Mouse (Mus musculus) C2C12 (cell line): Measurements from ENCODE around the gene Ano1. TPM values are rescaled to one million over a fixed set of nuclear protein-coding genes. Genes with fewer than 3 reads are reported as not detected.

ENCODE experiments used
- H3K27me3 ChIP-seq: one replicate; pipeline ENCODE4 v1.6.1; 2011; ENCODE audit not compliant: control insufficient read depth, insufficient read depth, insufficient read length
- H3K36me3 ChIP-seq: one replicate; pipeline ENCODE4 v1.6.1; 2011; ENCODE audit not compliant: control insufficient read depth, insufficient read depth
- H3K4me3 ChIP-seq: one replicate; pipeline ENCODE4 v1.5.1; 2011; ENCODE audit warnings: mild to moderate bottlenecking, control low read depth; ENCODE audit not compliant: poor library complexity, insufficient read depth, severe bottlenecking
- H3K79me2 ChIP-seq: one replicate; pipeline ENCODE4 v1.6.1; 2011; ENCODE audit not compliant: control insufficient read depth, insufficient read depth
- H3K79me3 ChIP-seq: one replicate; pipeline ENCODE4 v1.6.1; 2011; ENCODE audit warnings: low read depth, control low read depth
- H3ac ChIP-seq: one replicate; pipeline ENCODE3; 2011; ENCODE audit warnings: low read depth; ENCODE audit not compliant: control insufficient read depth, insufficient read length
- CEBPB ChIP-seq: IDR thresholded peaks from one replicate; pipeline ENCODE4 v1.6.1; 2011; ENCODE audit warnings: low read depth, mild to moderate bottlenecking, control low read depth, moderate library complexity
- CTCF ChIP-seq: IDR thresholded peaks from one replicate; pipeline ENCODE4 v1.5.1; 2011; ENCODE audit not compliant: control insufficient read depth, insufficient read depth, insufficient read length
- FOSL1 ChIP-seq: IDR thresholded peaks from one replicate; pipeline ENCODE4 v1.8.0; 2011; ENCODE audit warnings: mild to moderate bottlenecking, low read length; ENCODE audit not compliant: poor library complexity, insufficient read depth, severe bottlenecking
- MAX ChIP-seq: IDR thresholded peaks from one replicate; pipeline ENCODE4 v1.6.1; 2011; ENCODE audit warnings: mild to moderate bottlenecking, control low read depth
- MYOD1 ChIP-seq: IDR thresholded peaks from one replicate; pipeline ENCODE4 v1.6.1; 2011; ENCODE audit warnings: low read depth; ENCODE audit not compliant: control insufficient read depth, insufficient read length
- MYOG ChIP-seq: IDR thresholded peaks from one replicate; pipeline ENCODE4 v1.6.1; 2011; ENCODE audit not compliant: control insufficient read depth, insufficient read length; ENCODE audit errors: extremely low read depth
- USF1 ChIP-seq: IDR thresholded peaks from one replicate; pipeline ENCODE4 v1.6.1; 2011; ENCODE audit warnings: low read depth, mild to moderate bottlenecking, control low read depth, moderate library complexity
- polyA plus RNA-seq: library from polyadenylated mRNA; unstranded; fragments of >200 nt; fragmentation: generic; extraction: Trizol; gene quantifications from one replicate; pipeline ENCODE4 v1.2.1, GENCODE M21; 2012; ENCODE audit warnings: missing spikeins

Gene Ano1
- polyA plus RNA-seq, 1 experiment, result 2.7 TPM

DNA sequence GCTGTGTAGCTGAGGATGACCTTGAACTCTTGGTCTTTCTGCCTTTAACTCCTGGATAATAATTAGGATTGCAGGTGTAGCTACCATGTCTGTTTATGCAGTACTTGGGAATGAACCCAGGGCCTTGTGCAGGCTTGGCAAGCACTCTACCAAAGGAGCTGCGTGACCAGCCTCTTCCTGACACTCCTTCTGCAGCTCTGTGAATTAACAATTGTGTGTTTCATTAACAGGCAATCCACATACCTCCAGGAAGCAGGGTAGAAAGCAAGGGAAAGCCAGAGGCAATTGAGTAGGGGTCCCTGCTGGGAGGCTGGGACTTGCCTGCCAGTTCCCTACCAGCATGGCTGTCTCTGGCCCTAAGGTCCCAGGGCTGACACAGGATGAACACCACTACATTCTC, 111.0 kb downstream of the Ano1 start:
- no peak for TF ChIP-seq MYOD1
- TF ChIP-seq CEBPB, result no peak
- TF ChIP-seq MAX, result no peak
- TF ChIP-seq CTCF, result no peak
- TF ChIP-seq MYOG, result no peak
- TF ChIP-seq FOSL1, result no peak
- Histone ChIP-seq H3K36me3 (no peaks in the 10 kb centered on the region), H3K4me3 (no peak overlapping the region), H3K27me3 (no peaks in the 10 kb centered on the region), H3K79me2 (no peaks in the 10 kb centered on the region), H3K79me3 (no peaks in the 10 kb centered on the region), H3ac (no peak overlapping the region)

DNA sequence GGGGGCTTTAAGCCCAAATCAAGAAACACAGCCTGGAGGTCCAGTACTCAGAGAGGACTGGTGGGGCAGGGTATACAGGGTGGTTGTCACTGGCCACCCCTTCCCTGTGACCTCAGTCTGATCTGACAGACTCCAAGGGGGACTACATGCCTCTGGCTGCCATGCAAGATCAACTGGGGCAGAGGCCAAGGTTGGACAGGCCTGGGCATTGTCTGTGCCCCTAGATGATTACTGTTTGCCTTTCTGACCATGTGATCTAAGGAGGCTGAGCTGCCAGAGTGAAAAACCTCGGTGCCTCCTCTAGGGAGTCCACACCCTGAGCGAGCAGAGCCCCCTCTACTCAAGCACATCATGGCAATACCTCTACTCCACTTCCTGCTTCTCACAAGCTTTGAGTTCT, 115.8 kb downstream of the Ano1 start:
- Histone ChIP-seq H3K27me3 (no peaks in the 10 kb centered on the region), H3ac (no peak overlapping the region), H3K79me2 (no peaks in the 10 kb centered on the region), H3K79me3 (no peaks in the 10 kb centered on the region), H3K4me3 (no peak overlapping the region), H3K36me3 (no peaks in the 10 kb centered on the region)
- TF ChIP-seq FOSL1 (no peak), MYOD1 (no peak), USF1 (no peak), MAX (no peak), CTCF (no peak), CEBPB (no peak), MYOG (no peak)

DNA sequence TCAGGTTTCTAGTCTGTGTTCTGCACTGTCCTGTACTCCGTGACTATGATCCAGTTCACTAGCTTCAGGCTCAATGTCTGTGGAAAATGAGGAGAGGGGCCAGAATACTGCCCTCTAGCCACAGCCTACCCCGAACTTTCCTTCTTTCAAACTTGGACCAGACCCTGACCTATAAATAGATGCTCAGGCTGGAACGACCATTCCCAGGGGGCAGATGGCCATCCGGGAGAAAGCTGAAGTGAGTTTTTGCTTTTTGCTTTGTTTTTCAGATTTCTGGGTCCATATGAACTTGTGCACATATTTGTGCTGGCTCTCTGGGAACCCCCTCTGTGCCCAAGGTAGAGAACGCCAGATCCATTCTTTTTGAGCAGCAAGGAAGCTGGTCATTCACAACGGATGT, 116.9 kb downstream of the Ano1 start:
- TF ChIP-seq CEBPB, result no peak
- H3ac ChIP-seq, result no peak overlapping the region
- no peak overlapping the region for H3K4me3 ChIP-seq
- no peaks in the 10 kb centered on the region for H3K79me2 ChIP-seq
- H3K27me3 ChIP-seq, result no peaks in the 10 kb centered on the region
- no peaks in the 10 kb centered on the region for H3K36me3 ChIP-seq
- no peaks in the 10 kb centered on the region for H3K79me3 ChIP-seq

DNA sequence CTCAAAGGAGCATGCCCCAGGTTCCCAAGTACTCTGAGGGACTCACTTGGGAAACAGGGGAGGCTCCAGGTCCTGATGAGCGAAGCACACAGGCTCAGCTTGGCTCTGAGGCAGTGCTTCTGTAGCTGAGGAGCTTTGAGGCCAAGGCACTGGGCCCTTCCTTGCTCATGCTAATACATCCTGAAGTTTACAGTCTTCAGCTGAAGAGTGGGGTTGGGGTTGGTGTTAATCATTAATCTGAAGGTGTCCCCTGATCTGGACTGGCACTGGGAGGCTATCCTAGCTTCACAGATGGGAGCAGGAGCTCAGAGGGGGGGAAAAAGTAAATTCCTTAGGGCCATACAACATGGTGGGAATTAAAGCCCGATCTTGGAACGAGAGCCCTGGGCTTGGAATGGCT, 117.3 kb downstream of the Ano1 start:
- Histone ChIP-seq H3K27me3 (no peaks in the 10 kb centered on the region), H3K36me3 (no peaks in the 10 kb centered on the region), H3K79me2 (no peaks in the 10 kb centered on the region), H3K79me3 (no peaks in the 10 kb centered on the region), H3ac (no peak overlapping the region), H3K4me3 (no peak overlapping the region)
- TF ChIP-seq MAX, result no peak
- no peak for TF ChIP-seq MYOG
- no peak for TF ChIP-seq CEBPB
- no peak for TF ChIP-seq FOSL1
- TF ChIP-seq CTCF, result no peak
- no peak for TF ChIP-seq MYOD1
- TF ChIP-seq USF1, result no peak

DNA sequence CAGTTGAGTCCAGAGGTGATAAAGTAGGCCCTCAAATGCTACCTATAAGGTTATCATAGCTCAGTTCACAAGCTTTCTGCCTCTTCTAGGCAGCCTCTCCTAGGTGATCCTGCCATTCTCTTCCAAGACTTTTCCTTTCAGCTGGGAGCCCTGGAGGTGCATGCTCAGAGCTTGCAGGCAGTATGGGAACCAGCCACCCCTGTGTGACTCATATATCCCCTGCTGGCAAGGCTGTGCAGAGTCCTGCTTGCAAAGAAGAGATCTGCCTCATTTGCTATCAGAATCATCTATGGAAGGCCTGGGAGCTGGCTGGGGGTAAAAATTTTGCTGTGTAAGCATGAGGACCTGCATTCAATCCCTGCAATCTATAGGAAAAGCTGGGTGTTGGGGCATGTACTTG, 119.5 kb downstream of the Ano1 start:
- no peak overlapping the region for H3ac ChIP-seq
- no peaks in the 10 kb centered on the region for H3K79me3 ChIP-seq
- no peaks in the 10 kb centered on the region for H3K36me3 ChIP-seq
- TF ChIP-seq CEBPB, result no peak
- TF ChIP-seq MYOD1, result no peak
- TF ChIP-seq FOSL1, result no peak
- no peak for TF ChIP-seq USF1
- no peak for TF ChIP-seq MYOG
- TF ChIP-seq CTCF, result no peak
- no peak for TF ChIP-seq MAX
- no peak overlapping the region for H3K4me3 ChIP-seq
- H3K27me3 ChIP-seq, result no peaks in the 10 kb centered on the region
- no peaks in the 10 kb centered on the region for H3K79me2 ChIP-seq

DNA sequence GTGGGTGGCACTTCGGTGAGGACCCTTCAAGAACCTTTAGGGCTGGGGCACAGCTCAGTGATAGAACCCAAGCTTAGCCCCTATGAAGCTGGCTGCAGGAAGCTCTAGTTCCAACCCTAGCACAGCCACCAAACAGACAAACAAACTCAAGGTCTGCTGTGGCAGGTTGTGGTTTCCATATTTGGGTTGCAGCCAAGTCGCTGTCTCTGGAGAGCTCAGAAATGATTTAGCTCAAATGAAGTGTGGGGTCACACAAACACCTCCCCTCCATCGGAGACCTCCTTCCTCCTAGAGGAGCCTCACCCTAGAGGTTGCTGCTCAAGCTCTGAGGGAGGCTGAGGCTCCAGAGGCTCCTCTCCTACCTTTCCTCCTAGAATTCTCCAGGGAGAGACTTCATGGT, 121.2 kb downstream of the Ano1 start:
- no peaks in the 10 kb centered on the region for H3K79me3 ChIP-seq
- H3K27me3 ChIP-seq, result no peaks in the 10 kb centered on the region
- H3K4me3 ChIP-seq, result no peak overlapping the region
- H3K79me2 ChIP-seq, result no peaks in the 10 kb centered on the region
- no peak overlapping the region for H3ac ChIP-seq
- TF ChIP-seq MYOD1 (no peak), MYOG (no peak), USF1 (no peak), MAX (no peak), CEBPB (no peak), CTCF (no peak), FOSL1 (no peak)
- H3K36me3 ChIP-seq, result no peaks in the 10 kb centered on the region
